Mouse (Mus musculus) T-helper 2 cell (primary cell): ENCODE measurements around the gene Msi1.

ENCODE experiments used
- in situ Hi-C: fragments of 300-600 bp; cut with MboI, MseI; formaldehyde crosslinking; loops from one replicate; pipeline ENCODE4 v1.15.1; 2025; ENCODE audit warnings: high pct_unique_total_duplicates

Msi1 gene

GRCm38 (mm10) chr5:115429359-115430186, at the start of gene Msi1:
Gene Msi1, plus strand, starts transcription at chr5:115429599.
- in situ Hi-C loops: no loop called here

- in situ Hi-C loops: no loop called here
Measured at GRCm38 (mm10) chr5:115391935-115392334, 37.5 kb upstream of the Msi1 start.

GRCm38 (mm10) chr5:115392969-115393368, 36.4 kb upstream of the Msi1 start:
- in situ Hi-C loops: no loop called here

- in situ Hi-C loops: no loop called here
Measured at GRCm38 (mm10) chr5:115394223-115394622, 35.2 kb upstream of the Msi1 start.

- in situ Hi-C loops: no loop called here
Measured at GRCm38 (mm10) chr5:115394836-115395235, 34.6 kb upstream of the Msi1 start.

- in situ Hi-C loops: no loop called here
Measured at GRCm38 (mm10) chr5:115396654-115397053, 32.7 kb upstream of the Msi1 start.

- in situ Hi-C loops: no loop called here
Measured at GRCm38 (mm10) chr5:115397839-115398780, 31.3 kb upstream of the Msi1 start.

- in situ Hi-C loops: no loop called here
Measured at GRCm38 (mm10) chr5:115402063-115402462, 27.3 kb upstream of the Msi1 start.

GRCm38 (mm10) chr5:115403436-115404140, 25.8 kb upstream of the Msi1 start:
- in situ Hi-C loops: no loop called here

- in situ Hi-C loops: no loop called here
Measured at GRCm38 (mm10) chr5:115404241-115404794, 25.1 kb upstream of the Msi1 start.

- in situ Hi-C loops: no loop called here
Measured at GRCm38 (mm10) chr5:115405205-115405604, 24.2 kb upstream of the Msi1 start.

- in situ Hi-C loops: no loop called here
Measured at GRCm38 (mm10) chr5:115408110-115408509, 21.3 kb upstream of the Msi1 start.

GRCm38 (mm10) chr5:115415111-115416085, 14.0 kb upstream of the Msi1 start:
- in situ Hi-C loops: no loop called here

- in situ Hi-C loops: no loop called here
Measured at GRCm38 (mm10) chr5:115428831-115429358, 504 bp upstream of the Msi1 start.

- in situ Hi-C loops: no loop called here
Measured at GRCm38 (mm10) chr5:115430187-115430960, 975 bp downstream of the Msi1 start.

GRCm38 (mm10) chr5:115431061-115431897, 1.9 kb downstream of the Msi1 start:
- in situ Hi-C loops: no loop called here

GRCm38 (mm10) chr5:115431898-115432259, 2.5 kb downstream of the Msi1 start:
- in situ Hi-C loops: no loop called here

- in situ Hi-C loops: no loop called here
Measured at GRCm38 (mm10) chr5:115432395-115432794, 3.0 kb downstream of the Msi1 start.
